Mouse (Mus musculus): ENCODE data around the gene Foxd1. TPM values are rescaled to one million over a fixed set of nuclear protein-coding genes. Genes with fewer than 3 reads are reported as not detected.

Gene Foxd1
- under 1 TPM; 0.09 to 0.18 TPM for total RNA-seq (2023)

GRCm38 (mm10) chr13:98354090-98354801, at the start of gene Foxd1:
Foxd1 (plus strand) TSS chr13:98354242.

GRCm38 (mm10) chr13:98316480-98317245, 37.4 kb upstream of the Foxd1 start, which contains the start of gene Btf3:
Btf3 (minus strand) TSS chr13:98317006.

Other genes with a start within 250 kb of the Foxd1 start
- gene Arhgef28, start 147.8 kb upstream of the Foxd1 start, total RNA-seq (2023), result not detected
- gene Utp15, start 91.2 kb upstream of the Foxd1 start, total RNA-seq (2023), result 10 to 100 TPM; 64.7 to 67.0 TPM
- 10 to 100 TPM; 37.0 to 38.5 TPM for gene Ankra2, start 91.2 kb upstream of the Foxd1 start, total RNA-seq (2023)
- gene Gm21976, start 74.4 kb upstream of the Foxd1 start, total RNA-seq (2023), result not detected
- 100 to 1,000 TPM; 401 to 408 TPM for gene Btf3, start 37.2 kb upstream of the Foxd1 start, total RNA-seq (2023)
- not detected for gene Gm10320, start 137.8 kb downstream of the Foxd1 start, total RNA-seq (2023)